8 mouse cellular contexts compared by ENCODE assay signal in genomic region chr19:41847091-41847581, GRCm38 (mm10). TPM values are rescaled to one million over a fixed set of nuclear protein-coding genes. Genes with fewer than 3 reads are reported as not detected.
A peak's percentile ranks its signal among the peaks of the same experiment; 100 is the strongest.
DNase-seq lines count a peak whose midpoint lies in the region; ATAC-seq lines count a peak whose summit lies in the region.

No protein-coding gene starts in this region.

- H3K9me3 ChIP-seq in forebrain, embryonic 16.5 days (ENCODE audit: control insufficient read depth, low read length), result no peaks in the 10 kb centered on the region
- no peaks in the 10 kb centered on the region for H3K9me3 ChIP-seq in hindbrain, embryonic 10.5 days

- no peaks in the 10 kb centered on the region for H3K27me3 ChIP-seq in forebrain, embryonic 16.5 days (replicated peaks; ENCODE audit: control insufficient read depth, insufficient read depth, low read length)
- peaks cover 10% of the 10 kb centered on the region for H3K27me3 ChIP-seq in hindbrain, embryonic 10.5 days (ENCODE audit: insufficient read depth, poor library complexity, severe bottlenecking)

- H3K4me3 ChIP-seq in brown adipose tissue, adult 24 weeks (ENCODE audit: insufficient read depth, low read depth, low read length), result peak overlapping the region; percentile 69
- H3K4me3 ChIP-seq in forebrain, embryonic 16.5 days (replicated peaks; ENCODE audit: low read length), result peak overlapping the region; percentile 66
- H3K4me3 ChIP-seq in hindbrain, embryonic 10.5 days, result peak overlapping the region; percentile 82

- peaks cover 4% of the 10 kb centered on the region; the same call in 1 of the 2 replicates for H3K4me1 ChIP-seq in brown adipose tissue, adult 24 weeks (ENCODE audit: control insufficient read depth, insufficient read depth, insufficient read length, low read length)
- H3K4me1 ChIP-seq in forebrain, embryonic 16.5 days (replicated peaks; ENCODE audit: control insufficient read depth, insufficient read depth, low read length), result peaks cover 31% of the 10 kb centered on the region
- peaks cover 47% of the 10 kb centered on the region for H3K4me1 ChIP-seq in hindbrain, embryonic 10.5 days (replicated peaks)

- peak overlapping the region; percentile 88 for H3K4me2 ChIP-seq in forebrain, embryonic 16.5 days (ENCODE audit: low read length)

- no peaks in the 10 kb centered on the region for H3K36me3 ChIP-seq in forebrain, embryonic 16.5 days (ENCODE audit: control insufficient read depth, insufficient read depth)
- no peaks in the 10 kb centered on the region for H3K36me3 ChIP-seq in hindbrain, embryonic 10.5 days

- H3K9ac ChIP-seq in forebrain, embryonic 16.5 days (replicated peaks; ENCODE audit: low read depth, low read length), result peak overlapping the region; percentile 68

- ATAC-seq in forebrain, embryonic 16.5 days, result peak; percentile 9
- no peak for ATAC-seq in megakaryocyte-erythroid progenitor cell, adult 5-6 weeks (replicated peaks; ENCODE audit: low FRiP score, low TSS enrichment, poor library complexity, severe bottlenecking)

- under 1% methylated on average over 57 of the region's 64 CpGs for WGBS in forebrain, embryonic 16.5 days
- under 1% methylated on average over 64 of the region's 64 CpGs for WGBS in hindbrain, embryonic 10.5 days

- H3K27ac ChIP-seq in brown adipose tissue, adult 24 weeks (replicated peaks; ENCODE audit: low read depth, low read length), result no peak overlapping the region
- peak overlapping the region; percentile 87 for H3K27ac ChIP-seq in forebrain, embryonic 16.5 days (ENCODE audit: low read length)
- peak overlapping the region; percentile 98 for H3K27ac ChIP-seq in hindbrain, embryonic 10.5 days

- DNase-seq in Muller cell, postnatal 12 days (ENCODE audit: inconsistent ontology term), result peak; percentile 65
- DNase-seq in hindbrain, embryonic 10.5 days (ENCODE audit: low spot score), result peak; percentile 66
- DNase-seq in layer of hippocampus, postnatal 36 days, result peak; percentile 27 to 51
- peak; percentile 33 for DNase-seq in lung, postnatal 36 days
- peak; percentile 34 for DNase-seq in skeletal muscle tissue, adult 2 months (ENCODE audit: low read depth, low spot score)

RNA-seq across cellular contexts. Expression of gene Frat2, which starts 0.8 kb away (rescaled TPM):
- 1.3 and 2.1 TPM in 2 replicates for polyA plus RNA-seq in brown adipose tissue, adult 24 weeks (2012; ENCODE audit: insufficient read depth, insufficient read length, missing spikeins)
- polyA plus RNA-seq in forebrain, embryonic 16.5 days (2015; fragmentation: Nextera tagmentation; extraction: Ambion mirVana), result 10.4 and 12.2 TPM in 2 replicates
- polyA plus RNA-seq in hindbrain, embryonic 10.5 days (2016; fragmentation: Nextera tagmentation; extraction: Ambion mirVana), result 5.4 and 6.7 TPM in 2 replicates
- 10 to 100 TPM; 14.0 to 16.4 TPM for total RNA-seq in layer of hippocampus, postnatal 36 days (2021)
- 30.5 and 32.9 TPM in 2 replicates for total RNA-seq in megakaryocyte-erythroid progenitor cell, adult 5-6 weeks (2014; fragmentation: Nextera tagmentation)
- total RNA-seq in megakaryocyte-erythroid progenitor cell, adult 5-6 weeks (2017), result 55.8 and 63.7 TPM in 2 replicates

RNA-seq across cellular contexts. Expression of gene Frat1, which starts 17.4 kb away (rescaled TPM):
- polyA plus RNA-seq in brown adipose tissue, adult 24 weeks (2012; ENCODE audit: insufficient read depth, insufficient read length, missing spikeins), result 5.3 and 6.0 TPM in 2 replicates
- 28.9 and 31.9 TPM in 2 replicates for polyA plus RNA-seq in forebrain, embryonic 16.5 days (2015; fragmentation: Nextera tagmentation; extraction: Ambion mirVana)
- 10.8 and 13.4 TPM in 2 replicates for polyA plus RNA-seq in hindbrain, embryonic 10.5 days (2016; fragmentation: Nextera tagmentation; extraction: Ambion mirVana)
- total RNA-seq in layer of hippocampus, postnatal 36 days (2021), result 10 to 100 TPM; 17.5 to 20.5 TPM
- total RNA-seq in megakaryocyte-erythroid progenitor cell, adult 5-6 weeks (2014; fragmentation: Nextera tagmentation), result 18.1 and 25.6 TPM in 2 replicates
- 17.7 and 32.4 TPM in 2 replicates for total RNA-seq in megakaryocyte-erythroid progenitor cell, adult 5-6 weeks (2017)

RNA-seq across cellular contexts. Expression of gene Arhgap19, which starts 45.3 kb away (rescaled TPM):
- 2.5 and 2.8 TPM in 2 replicates for polyA plus RNA-seq in brown adipose tissue, adult 24 weeks (2012; ENCODE audit: insufficient read depth, insufficient read length, missing spikeins)
- 8.5 and 10.8 TPM in 2 replicates for polyA plus RNA-seq in forebrain, embryonic 16.5 days (2015; fragmentation: Nextera tagmentation; extraction: Ambion mirVana)
- 27.9 and 37.9 TPM in 2 replicates for polyA plus RNA-seq in hindbrain, embryonic 10.5 days (2016; fragmentation: Nextera tagmentation; extraction: Ambion mirVana)
- 1 to 10 TPM; 2.9 to 3.0 TPM for total RNA-seq in layer of hippocampus, postnatal 36 days (2021)
- 41.0 and 44.7 TPM in 2 replicates for total RNA-seq in megakaryocyte-erythroid progenitor cell, adult 5-6 weeks (2014; fragmentation: Nextera tagmentation)
- total RNA-seq in megakaryocyte-erythroid progenitor cell, adult 5-6 weeks (2017), result 34.1 and 40.5 TPM in 2 replicates

RNA-seq across cellular contexts. Expression of gene Rrp12, which starts 48.8 kb away (rescaled TPM):
- polyA plus RNA-seq in brown adipose tissue, adult 24 weeks (2012; ENCODE audit: insufficient read depth, insufficient read length, missing spikeins), result 3.3 and 3.6 TPM in 2 replicates
- 19.5 and 21.0 TPM in 2 replicates for polyA plus RNA-seq in forebrain, embryonic 16.5 days (2015; fragmentation: Nextera tagmentation; extraction: Ambion mirVana)
- polyA plus RNA-seq in hindbrain, embryonic 10.5 days (2016; fragmentation: Nextera tagmentation; extraction: Ambion mirVana), result 27.3 and 34.1 TPM in 2 replicates
- total RNA-seq in layer of hippocampus, postnatal 36 days (2021), result 10 to 100 TPM; 34.7 to 35.5 TPM
- 21.0 and 31.4 TPM in 2 replicates for total RNA-seq in megakaryocyte-erythroid progenitor cell, adult 5-6 weeks (2014; fragmentation: Nextera tagmentation)
- 26.5 and 36.0 TPM in 2 replicates for total RNA-seq in megakaryocyte-erythroid progenitor cell, adult 5-6 weeks (2017)
